Mouse (Mus musculus) small intestine, adult 2 months (tissue): ENCODE data around the gene Mrfap1.

Source experiments
- CTCF ChIP-seq: fragments of 200-500 bp; IDR thresholded peaks from 2 replicates; pipeline ENCODE4 v1.5.1; 2012; ENCODE audit warnings: low read depth, mild to moderate bottlenecking, control low read depth, inconsistent platforms, low read length, moderate library complexity, mixed read lengths; ENCODE audit not compliant: insufficient replicate concordance, insufficient read length; ENCODE audit errors: extremely low read depth
- POLR2A ChIP-seq: fragments of 200-500 bp; IDR thresholded peaks from 2 replicates; pipeline ENCODE4 v1.6.1; 2012; ENCODE audit warnings: low read depth, mild to moderate bottlenecking, control low read depth, inconsistent platforms, low read length, moderate library complexity

GRCm38 (mm10) chr5:36814554-36814953, 18.0 kb upstream of the Mrfap1 start:
- TF ChIP-seq CTCF: no peak
- no peak for TF ChIP-seq POLR2A
